Mouse (Mus musculus) brain, embryonic 18.5 days (tissue): Measurements from ENCODE around the gene Mrpl12.

Experiments
- DNase-seq: peaks from one replicate; pipeline ENCODE4 v3.0.0-alpha.2; 2012; ENCODE audit warnings: low read depth, low spot score

The Mrpl12 gene

GRCm38 (mm10) chr11:120472052-120472451 is 12.4 kb upstream of the Mrpl12 start:
- DNase-seq: no peak

GRCm38 (mm10) chr11:120483448-120483934 is 922 bp upstream of the Mrpl12 start:
- DNase-seq: no peak

DNA sequence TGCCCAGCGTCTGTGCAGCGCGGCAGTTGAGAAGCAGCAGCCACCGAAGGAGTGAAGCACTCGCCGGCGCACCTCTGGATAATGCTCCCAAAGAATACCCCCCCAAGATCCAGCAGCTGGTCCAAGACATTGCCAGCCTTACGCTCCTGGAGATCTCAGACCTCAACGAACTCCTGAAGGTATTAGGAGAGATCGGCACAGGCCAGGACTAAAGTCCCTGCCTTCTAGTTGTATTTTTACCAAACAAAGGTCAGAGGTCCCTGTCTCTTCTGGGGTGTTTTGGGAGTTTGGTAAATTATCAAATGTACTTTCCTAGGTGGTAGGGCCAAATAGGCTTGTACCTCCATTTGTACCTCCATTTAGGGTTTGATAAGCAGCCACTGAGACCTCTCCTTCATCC is 838 bp downstream of the Mrpl12 start:
- no peak for DNase-seq

DNA sequence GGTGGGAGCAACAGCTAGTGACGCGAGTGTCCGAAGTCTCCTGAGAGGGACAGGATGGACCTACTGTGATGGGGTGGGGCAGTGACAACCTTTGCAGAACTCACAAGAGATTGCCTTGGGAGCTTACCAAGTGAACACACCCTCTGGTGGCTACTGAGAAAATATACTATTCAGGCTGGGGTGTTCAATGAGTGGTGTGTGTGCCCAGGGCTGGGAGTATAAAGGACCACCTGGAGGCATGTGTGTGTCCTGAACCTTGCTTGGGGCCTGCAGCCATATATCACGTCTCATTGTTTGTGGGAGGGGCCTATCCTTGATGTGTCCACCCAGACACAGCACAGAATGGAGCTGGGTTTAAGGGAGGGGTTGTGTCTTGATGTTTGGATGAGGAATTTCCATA is 4.1 kb downstream of the Mrpl12 start:
- no peak for DNase-seq

GRCm38 (mm10) chr11:120489054-120489761 is 4.8 kb downstream of the Mrpl12 start:
- DNase-seq: peak; percentile 55

GRCm38 (mm10) chr11:120490291-120491046 is 6.1 kb downstream of the Mrpl12 start:
- DNase-seq: no peak

DNA sequence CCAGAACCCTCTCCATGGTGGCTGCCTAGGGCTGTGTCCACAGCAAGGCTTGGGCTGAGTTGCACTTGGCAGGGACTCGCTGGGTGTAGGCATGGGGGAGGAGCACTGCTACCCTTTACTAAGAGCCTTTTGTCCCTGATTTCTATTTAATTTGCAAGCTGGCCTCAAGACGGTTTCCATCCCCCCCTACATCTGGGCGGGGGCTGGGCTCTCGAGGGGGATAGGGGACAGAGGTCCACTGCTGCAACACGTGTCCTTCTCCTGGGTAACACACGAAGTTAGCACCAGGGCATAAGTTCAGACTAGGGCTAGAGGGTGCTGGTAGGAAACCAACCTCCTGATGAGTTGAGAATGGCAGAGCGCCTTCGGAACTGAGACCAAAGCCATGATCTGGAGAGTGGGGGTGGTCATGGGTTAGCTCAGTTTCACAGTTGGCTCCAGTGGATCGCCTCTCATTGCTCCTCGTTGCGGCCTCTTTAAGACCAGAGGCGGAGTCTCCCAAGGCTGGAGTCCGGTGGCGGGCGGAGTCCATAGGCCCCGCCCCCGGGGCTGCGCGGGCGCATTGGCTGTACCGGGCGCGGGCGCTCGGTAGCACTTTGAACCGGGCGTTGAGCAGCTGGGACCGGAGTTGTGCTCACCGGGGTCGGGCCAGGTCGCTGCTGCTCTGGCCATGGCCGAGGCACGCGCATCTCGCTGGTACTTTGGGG is 7.1 kb downstream of the Mrpl12 start, which contains the start of gene Slc25a10:
TSS of gene Slc25a10 (plus strand) at position 524 of the 707 bp plus-strand sequence.
- DNase-seq: peak; percentile 52

- DNase-seq: no peak
These were observed 7.8 kb downstream of the Mrpl12 start for GRCm38 (mm10) chr11:120492024-120492877.

DNA sequence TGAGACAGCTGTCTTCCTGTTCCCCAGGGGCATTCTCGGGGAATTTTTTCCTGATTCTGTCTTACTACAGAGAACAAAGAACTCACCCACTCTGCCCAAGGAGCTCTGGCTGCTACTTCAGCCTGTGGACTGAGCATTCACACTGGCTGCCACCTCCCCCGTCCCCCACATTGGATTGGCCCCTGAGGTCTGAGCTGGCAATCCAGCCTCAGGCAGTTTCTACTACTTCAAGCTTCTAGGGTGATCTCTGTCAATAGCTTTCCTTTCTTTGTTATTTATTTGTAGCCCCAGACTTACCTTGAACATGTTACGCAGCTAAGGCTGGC is 8.4 kb downstream of the Mrpl12 start:
- no peak for DNase-seq

DNA sequence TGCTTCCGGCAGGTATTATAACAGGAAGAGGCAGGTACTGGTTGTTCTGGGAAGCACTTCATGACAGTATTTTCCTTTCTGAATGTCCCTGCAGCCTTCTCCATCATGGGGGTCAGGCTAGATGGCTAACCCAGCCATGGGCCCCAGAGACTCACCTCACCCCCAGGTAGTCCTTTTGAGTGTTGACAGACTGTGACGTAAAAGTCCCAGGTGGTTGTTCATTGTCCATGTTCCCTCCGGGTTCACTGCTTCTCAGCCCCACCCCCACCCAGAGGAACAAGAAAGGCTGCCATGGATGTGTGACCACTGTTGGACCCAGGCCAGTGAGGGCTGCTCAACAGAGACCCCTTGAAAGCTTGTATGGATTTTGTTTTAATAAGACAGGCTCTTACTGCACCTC is 8.9 kb downstream of the Mrpl12 start:
- DNase-seq: no peak

- DNase-seq: no peak
These were observed 9.5 kb downstream of the Mrpl12 start for GRCm38 (mm10) chr11:120493911-120494310.

- DNase-seq: no peak
These were observed 13.0 kb downstream of the Mrpl12 start for GRCm38 (mm10) chr11:120497436-120497835.

DNA sequence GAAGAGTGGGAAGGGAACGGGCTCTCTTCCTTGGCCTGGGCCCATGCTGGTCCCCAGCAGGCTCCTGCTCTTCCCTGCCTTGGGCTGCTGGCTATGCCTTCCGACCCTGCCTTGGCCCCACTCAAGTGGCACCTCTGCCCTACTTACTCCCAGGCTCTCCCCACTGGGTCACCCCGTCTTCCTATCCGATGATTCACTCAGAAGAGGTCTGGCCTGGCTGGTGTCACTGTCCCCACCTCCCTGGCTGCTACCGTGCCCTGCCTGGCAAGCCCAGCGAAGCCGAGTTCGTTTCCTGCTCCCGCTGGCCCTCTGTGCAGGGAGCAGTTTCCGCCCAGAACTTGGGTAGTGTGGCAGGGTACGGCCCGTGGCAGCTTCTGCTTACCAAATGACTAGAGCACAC is 13.8 kb downstream of the Mrpl12 start:
- DNase-seq: no peak

GRCm38 (mm10) chr11:120498891-120499290 is 14.5 kb downstream of the Mrpl12 start:
- DNase-seq: no peak

DNA sequence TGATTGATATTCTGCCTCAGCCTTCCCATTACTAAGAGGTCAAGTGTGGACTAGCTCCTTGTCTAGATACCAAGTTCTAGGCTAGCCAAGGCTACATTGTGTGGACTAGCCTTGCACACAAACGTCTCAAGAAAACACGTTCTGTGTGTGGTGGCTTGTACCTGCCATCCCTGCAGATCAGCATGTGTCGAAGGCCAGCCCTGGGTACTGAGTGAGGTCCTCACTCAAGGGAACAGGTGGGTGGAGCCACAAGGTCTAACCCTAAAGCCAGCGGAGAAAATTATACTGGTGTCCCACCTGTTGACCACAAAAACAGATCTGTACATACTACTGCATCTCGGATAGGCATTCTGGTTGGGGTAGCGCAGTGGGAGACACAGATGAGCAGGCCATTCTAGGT is 15.5 kb downstream of the Mrpl12 start:
- no peak for DNase-seq

- DNase-seq: no peak
These were observed 15.9 kb downstream of the Mrpl12 start for GRCm38 (mm10) chr11:120500357-120500756.

DNA sequence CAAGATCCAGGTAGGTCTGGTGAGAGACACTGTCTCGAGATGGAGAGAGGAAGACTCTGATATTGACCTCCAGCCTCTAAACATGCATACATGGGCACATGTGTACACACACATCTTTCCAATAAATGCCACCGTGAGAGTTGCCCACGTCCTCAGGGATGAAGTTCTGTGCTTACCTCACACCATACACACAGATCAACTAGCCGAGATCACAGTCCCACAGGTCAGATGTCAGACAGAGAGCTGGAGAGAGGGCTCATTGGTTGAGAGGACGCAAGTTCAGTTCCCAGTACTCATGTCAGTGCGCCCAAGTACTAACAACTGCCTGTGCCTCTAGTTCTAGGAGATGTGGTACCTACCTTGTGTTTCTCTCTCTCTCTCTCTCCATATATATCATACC is 16.6 kb downstream of the Mrpl12 start:
- DNase-seq: no peak

GRCm38 (mm10) chr11:120501701-120502100 is 17.3 kb downstream of the Mrpl12 start:
- no peak for DNase-seq

- no peak for DNase-seq
These were observed 21.2 kb downstream of the Mrpl12 start for GRCm38 (mm10) chr11:120505661-120506060.

DNA sequence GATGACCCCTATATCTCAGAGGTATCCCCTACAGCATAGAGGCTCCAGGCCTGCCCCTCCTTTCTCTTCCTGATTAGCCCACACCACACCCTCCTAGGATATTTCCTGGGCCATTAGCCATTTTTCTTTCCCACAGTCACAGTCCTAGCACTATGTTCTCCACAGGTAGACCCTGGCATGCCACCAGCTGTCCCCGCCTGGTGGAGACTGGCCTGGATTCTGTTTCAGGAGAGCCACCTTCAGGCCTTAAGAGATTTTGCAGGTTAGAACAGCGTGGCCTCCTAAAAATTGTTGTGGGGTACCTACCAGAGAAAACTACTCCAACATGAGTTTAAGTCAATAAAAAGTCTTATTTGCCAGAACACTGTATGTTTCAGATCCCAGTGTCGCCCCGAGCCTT is 22.5 kb downstream of the Mrpl12 start:
- no peak for DNase-seq

DNA sequence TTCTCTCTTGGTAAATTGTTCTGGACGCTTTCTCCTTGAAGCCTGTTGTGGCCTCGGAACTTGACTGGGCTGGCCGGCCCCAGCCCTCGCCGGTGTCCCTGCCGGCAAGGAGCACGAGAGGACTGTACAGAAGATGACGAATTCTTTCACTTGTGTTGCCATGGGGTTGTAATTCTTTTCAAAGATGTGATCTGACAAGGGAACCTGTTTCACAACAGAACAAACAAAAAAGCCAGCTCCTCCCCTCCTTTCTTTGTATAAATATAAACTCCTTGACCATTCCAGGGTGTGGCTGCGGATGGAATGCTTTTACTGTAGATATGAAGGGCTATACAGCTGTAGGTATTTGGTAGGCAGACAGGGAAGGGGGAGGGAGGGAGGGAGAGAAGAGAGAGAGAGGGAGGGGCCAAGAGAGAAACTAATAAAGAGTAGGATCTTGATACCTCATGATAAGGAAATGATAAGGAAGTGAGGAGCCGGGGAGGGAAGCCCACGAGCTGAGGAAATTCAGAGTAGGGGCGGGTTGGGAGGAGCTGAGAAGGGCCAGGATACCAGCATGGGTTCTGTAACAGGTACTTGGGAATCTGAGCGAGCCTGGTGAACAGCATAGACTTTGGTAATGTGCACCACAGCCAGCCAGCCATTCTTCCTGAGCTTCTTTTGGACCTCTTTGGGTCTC is 23.3 kb downstream of the Mrpl12 start:
- no peak for DNase-seq
